In the genomic region with DNA sequence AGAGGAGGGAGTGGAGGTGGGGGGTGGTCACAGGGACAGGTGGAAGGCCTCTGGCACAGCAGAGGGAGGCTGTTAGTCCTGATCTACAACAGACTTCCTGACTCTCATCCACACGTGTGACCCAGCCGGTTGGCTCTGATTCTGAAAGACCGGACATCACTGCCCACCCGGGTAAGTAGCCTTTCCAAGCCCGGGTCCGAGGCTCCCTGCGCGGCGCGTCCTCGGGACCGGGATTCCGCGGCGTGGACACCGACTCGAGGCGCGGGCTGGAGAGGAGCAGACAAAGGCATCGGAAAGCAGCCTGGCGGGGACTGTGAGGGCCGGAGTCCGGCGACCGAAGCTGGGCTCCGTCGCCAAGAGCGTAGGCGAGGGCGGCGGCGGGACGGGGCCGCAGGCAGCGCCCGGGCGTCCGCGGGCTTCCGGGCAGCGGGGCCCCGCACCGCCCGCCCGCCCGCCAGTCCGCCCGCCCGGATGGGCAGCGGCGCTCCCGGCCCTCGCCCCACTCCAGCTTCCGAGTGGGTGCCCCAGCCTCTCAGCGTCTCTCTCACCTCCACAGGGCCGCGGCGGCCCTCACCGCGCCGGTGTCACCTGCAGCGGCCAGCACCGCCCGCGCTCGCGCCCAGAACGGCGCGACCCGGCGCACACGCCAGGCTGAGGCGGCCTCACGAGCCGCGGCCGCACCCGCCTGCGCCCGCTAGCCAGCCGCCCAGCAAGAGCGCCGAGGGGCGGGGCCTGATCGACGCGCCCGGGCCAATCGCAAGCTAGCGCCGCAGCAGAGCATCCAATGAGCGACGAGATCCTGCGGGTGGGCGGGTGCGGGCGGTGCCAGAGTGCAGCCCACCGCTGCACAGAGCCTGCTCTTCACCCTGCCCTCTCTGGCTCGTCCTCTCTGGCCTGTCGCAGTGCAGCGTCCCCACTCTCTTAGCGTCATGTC, we compare ENCODE assay signal across 8 mouse cellular contexts. TPM values are rescaled to one million over a fixed set of nuclear protein-coding genes. Genes with fewer than 3 reads are reported as not detected.
DNase-seq lines count a peak whose midpoint lies in the region; ATAC-seq lines count a peak whose summit lies in the region.

A gene (minus strand): TSS at position 695 of the 934 bp plus-strand sequence.

- peak; percentile 99 to 100 for ATAC-seq in hematopoietic stem cell, adult 5-6 weeks (replicated peaks in 1 of 2; ENCODE audit: insufficient read depth in 1 of 2, low FRiP score in 2 of 2, low TSS enrichment in 1 of 2, low read depth in 1 of 2, poor library complexity in 2 of 2, severe bottlenecking in 2 of 2)
- ATAC-seq in lung, embryonic 16.5 days (ENCODE audit: low read depth) = peak; percentile 100

- peak; percentile 80 for DNase-seq in MEL-GATA-1-ER (ENCODE audit: extremely low read depth, low read depth)
- peak; percentile 76 for DNase-seq in cerebellum, adult 8-10 months
- DNase-seq in forelimb bud, embryonic 11.5 days (ENCODE audit: low read depth, low spot score) = peak; percentile 93
- peak; percentile 35 for DNase-seq in layer of hippocampus, adult 9-10 months (ENCODE audit: low spot score)
- peak; percentile 52 for DNase-seq in ovary, postnatal 10 days (ENCODE audit: low spot score)
- peak; percentile 56 to 79 for DNase-seq in thymus, postnatal 10 days (ENCODE audit: low spot score in 2 of 2)

- H3K27ac ChIP-seq in lung, embryonic 16.5 days (ENCODE audit: low read length) = peak within 1 kb of the TSS; percentile 75

- no peaks in the 10 kb centered on the region for H3K27me3 ChIP-seq in lung, embryonic 16.5 days (ENCODE audit: control insufficient read depth, insufficient read depth, low read depth, low read length)

- H3K9me3 ChIP-seq in lung, embryonic 16.5 days (ENCODE audit: control insufficient read depth, low read length) = no peaks in the 10 kb centered on the region

- peaks cover 3% of the 10 kb centered on the region; the same call in 1 of the 2 replicates for H3K4me1 ChIP-seq in lung, embryonic 16.5 days (replicated peaks; ENCODE audit: control insufficient read depth, insufficient read depth, low read length)

- H3K9ac ChIP-seq in lung, embryonic 16.5 days (ENCODE audit: low read length) = peak within 1 kb of the TSS; percentile 85

- no peaks in the 10 kb centered on the region for H3K36me3 ChIP-seq in lung, embryonic 16.5 days (ENCODE audit: control insufficient read depth, insufficient read depth, low read length)

- under 1% methylated on average over 73 of the region's 103 CpGs for WGBS in lung, embryonic 16.5 days

- peak within 1 kb of the TSS; percentile 89 for H3K4me2 ChIP-seq in lung, embryonic 16.5 days (ENCODE audit: low read depth, low read length)

- H3K4me3 ChIP-seq in lung, embryonic 16.5 days (ENCODE audit: low read length) = peak within 1 kb of the TSS; percentile 76

RNA-seq across cellular contexts. Expression of the gene that starts here (rescaled TPM):
- 50.1 and 50.2 TPM in 2 replicates for total RNA-seq in hematopoietic stem cell, adult 5-6 weeks (2017)
- polyA plus RNA-seq in lung, embryonic 16.5 days (2015; fragmentation: Nextera tagmentation; extraction: Ambion mirVana) = 18.4 and 20.6 TPM in 2 replicates

Comparison
In these comparisons a context has a peak if more than half of its experiments do, and no peak if none do; other contexts are left out.
1. Peak in every context shown above with its lines: DNase-seq, ATAC-seq, H3K4me3 ChIP-seq and H3K27ac ChIP-seq.
2. DNase-seq: peak in every context shown above with its lines; median percentile 93 in forelimb bud, embryonic 11.5 days; 80 in MEL-GATA-1-ER; 76 in cerebellum, adult 8-10 months; 68 in thymus, postnatal 10 days; 52 in ovary, postnatal 10 days; 35 in layer of hippocampus, adult 9-10 months.